Mouse (Mus musculus) kidney, embryonic 15.5 days (tissue): ENCODE data around the gene B3gntl1. TPM values are rescaled to one million over a fixed set of nuclear protein-coding genes. Genes with fewer than 3 reads are reported as not detected.

Source experiments
- ATAC-seq: fragments of 200-750 bp; cut with Nextera tagmentation; replicated peaks from 2 replicates; pipeline ENCODE4 v1.8.0; 2017; ENCODE audit warnings: moderate TSS enrichment; ENCODE audit not compliant: low FRiP score
- H3K27ac ChIP-seq: fragments of 300-500 bp; sonication (generic); 2 replicates; pipeline ENCODE4 v1.5.1; 2015; ENCODE audit warnings: mild to moderate bottlenecking, inconsistent platforms
- H3K27me3 ChIP-seq: fragments of 300-500 bp; sonication (generic); 2 replicates; pipeline ENCODE4 v1.6.1; 2015; ENCODE audit warnings: inconsistent platforms
- H3K36me3 ChIP-seq: fragments of 300-500 bp; sonication (generic); 2 replicates; pipeline ENCODE4 v1.6.1; 2015; ENCODE audit warnings: inconsistent platforms
- H3K4me1 ChIP-seq: fragments of 300-500 bp; sonication (generic); 2 replicates; pipeline ENCODE4 v1.6.1; 2015; ENCODE audit warnings: inconsistent platforms
- H3K4me2 ChIP-seq: fragments of 300-500 bp; sonication (generic); 2 replicates; pipeline ENCODE4 v1.6.1; 2015; ENCODE audit warnings: moderate library complexity, mild to moderate bottlenecking, inconsistent platforms
- H3K4me3 ChIP-seq: fragments of 300-500 bp; sonication (generic); replicated peaks from 2 replicates; pipeline ENCODE4 v1.5.1; 2015; ENCODE audit warnings: mild to moderate bottlenecking, inconsistent platforms
- H3K9ac ChIP-seq: fragments of 300-500 bp; sonication (generic); 2 replicates; pipeline ENCODE4 v1.6.1; 2015; ENCODE audit warnings: mild to moderate bottlenecking, inconsistent platforms
- H3K9me3 ChIP-seq: fragments of 300-500 bp; sonication (generic); replicated peaks from 2 replicates; pipeline ENCODE4 v1.6.1; 2016; ENCODE audit warnings: inconsistent platforms
- WGBS: fragments of 180-500 bp; shearing (Covaris S2); methylation state at CpG from one replicate; pipeline ENCODE4 v1.1.7; 2015; ENCODE audit warnings: mixed read lengths; 5-methylcytosine and 5-hydroxymethylcytosine counted together
- polyA plus RNA-seq: library from polyadenylated mRNA; unstranded; fragments of >200 nt; fragmentation: Nextera tagmentation; extraction: Ambion mirVana; gene quantifications from 2 replicates; pipeline ENCODE4 v1.2.1, GENCODE M21; 2015

The B3gntl1 gene
- polyA plus RNA-seq, 1 experiment from 2014 or later: 8.0 TPM

GRCm38 (mm10) chr11:121655166-121655806 lies 17.7 kb downstream of the B3gntl1 start:
- WGBS: 70% methylated on average over 6 of the region's 6 CpGs
- no peak for ATAC-seq

DNA sequence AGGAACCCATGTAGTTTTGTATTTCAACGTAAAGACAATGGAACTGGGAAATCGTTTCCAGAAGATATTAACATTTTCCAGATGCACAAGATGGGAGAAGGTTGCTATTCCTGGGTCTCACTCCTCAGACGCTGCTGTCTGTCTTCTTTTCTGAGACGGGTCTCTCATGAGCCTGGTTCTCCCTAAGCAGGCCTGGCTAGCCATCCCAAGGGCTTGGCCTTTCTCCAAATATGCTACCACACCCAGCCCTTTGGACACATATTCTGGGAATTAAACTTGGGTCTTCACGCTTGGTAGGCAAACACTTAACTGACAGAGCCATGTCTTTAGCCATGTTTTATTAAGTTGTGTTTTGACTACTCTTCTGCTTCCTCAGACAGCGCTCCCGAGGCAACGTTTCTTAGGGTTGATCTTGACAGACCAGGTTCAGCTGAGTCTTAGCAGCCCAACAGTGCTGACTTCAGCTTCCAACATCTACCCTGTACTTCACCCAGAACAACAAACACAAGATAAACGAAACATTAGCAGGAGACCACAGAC lies 18.5 kb downstream of the B3gntl1 start:
- H3K4me3 ChIP-seq: no peak overlapping the region
- no peaks in the 10 kb centered on the region for H3K9me3 ChIP-seq
- H3K9ac ChIP-seq: no peak overlapping the region
- H3K27me3 ChIP-seq: no peaks in the 10 kb centered on the region
- H3K4me2 ChIP-seq: no peak overlapping the region
- 81% methylated on average over 9 of the region's 9 CpGs for WGBS
- H3K27ac ChIP-seq: no peak overlapping the region
- H3K36me3 ChIP-seq: no peaks in the 10 kb centered on the region
- no peaks in the 10 kb centered on the region for H3K4me1 ChIP-seq
- ATAC-seq: no peak

More at GRCm38 (mm10) chr11:121655166-121655806, 17.7 kb downstream of the B3gntl1 start:
- H3K27me3 ChIP-seq: no peaks in the 10 kb centered on the region
- H3K27ac ChIP-seq: no peak overlapping the region
- no peak overlapping the region for H3K4me2 ChIP-seq
- no peak overlapping the region for H3K9ac ChIP-seq
- 0 out of 2 replicates have a peak, but pooled peaks cover 5% of the 10 kb centered on the region for H3K36me3 ChIP-seq
- no peaks in the 10 kb centered on the region for H3K9me3 ChIP-seq
- H3K4me1 ChIP-seq: no peaks in the 10 kb centered on the region
- no peak overlapping the region for H3K4me3 ChIP-seq

GRCm38 (mm10) chr11:121653631-121654030 lies 19.3 kb downstream of the B3gntl1 start:
- Histone ChIP-seq H3K9ac (no peak overlapping the region), H3K9me3 (no peaks in the 10 kb centered on the region), H3K4me3 (no peak overlapping the region), H3K27me3 (no peaks in the 10 kb centered on the region), H3K4me1 (no peaks in the 10 kb centered on the region), H3K36me3 (0 out of 2 replicates have a peak, but pooled peaks cover 4% of the 10 kb centered on the region), H3K27ac (no peak overlapping the region), H3K4me2 (no peak overlapping the region)
- ATAC-seq: no peak
- WGBS: 92% methylated on average over 4 of the region's 4 CpGs

GRCm38 (mm10) chr11:121652547-121653305 lies 20.2 kb downstream of the B3gntl1 start:
- WGBS: 57% methylated on average over 10 of the region's 10 CpGs
- Histone ChIP-seq H3K4me2 (no peak overlapping the region), H3K9ac (no peak overlapping the region), H3K4me3 (no peak overlapping the region), H3K36me3 (0 out of 2 replicates have a peak, but pooled peaks cover 6% of the 10 kb centered on the region), H3K27me3 (no peaks in the 10 kb centered on the region), H3K9me3 (no peaks in the 10 kb centered on the region), H3K27ac (no peak overlapping the region), H3K4me1 (no peaks in the 10 kb centered on the region)
- ATAC-seq: no peak

DNA sequence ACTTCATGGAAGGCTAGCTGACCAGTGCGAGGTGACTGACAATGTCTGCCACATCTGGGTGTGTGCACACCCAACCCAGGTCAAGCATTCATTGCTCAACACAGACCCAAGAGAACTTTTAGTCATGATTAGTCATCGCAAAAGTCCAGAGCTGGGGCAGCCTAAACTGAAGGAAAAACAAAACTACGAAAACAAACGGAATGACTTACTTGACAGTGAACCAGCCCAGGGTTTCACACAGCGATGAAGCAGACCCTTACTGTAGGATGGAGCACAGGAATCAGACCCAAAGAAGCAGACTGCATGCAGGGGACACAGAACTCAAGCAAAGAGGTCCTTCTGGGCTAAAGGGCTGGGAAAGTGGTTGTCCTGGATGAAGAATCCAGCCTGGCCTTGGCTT lies 21.0 kb downstream of the B3gntl1 start:
- no peaks in the 10 kb centered on the region for H3K4me1 ChIP-seq
- 87% methylated on average over 5 of the region's 5 CpGs for WGBS
- no peak overlapping the region for H3K27ac ChIP-seq
- H3K9me3 ChIP-seq: no peaks in the 10 kb centered on the region
- no peak overlapping the region for H3K9ac ChIP-seq
- no peak overlapping the region for H3K4me3 ChIP-seq
- no peaks in the 10 kb centered on the region for H3K27me3 ChIP-seq
- H3K4me2 ChIP-seq: no peak overlapping the region
- ATAC-seq: no peak
- H3K36me3 ChIP-seq: 0 out of 2 replicates have a peak, but pooled peaks cover 6% of the 10 kb centered on the region

GRCm38 (mm10) chr11:121651556-121651955 lies 21.4 kb downstream of the B3gntl1 start:
- 0 out of 2 replicates have a peak, but pooled peaks cover 6% of the 10 kb centered on the region for H3K36me3 ChIP-seq
- H3K4me3 ChIP-seq: no peak overlapping the region
- WGBS: 96% methylated on average over 9 of the region's 9 CpGs
- no peaks in the 10 kb centered on the region for H3K9me3 ChIP-seq
- H3K27me3 ChIP-seq: no peaks in the 10 kb centered on the region
- no peak for ATAC-seq
- H3K4me1 ChIP-seq: no peaks in the 10 kb centered on the region
- H3K27ac ChIP-seq: no peak overlapping the region
- no peak overlapping the region for H3K4me2 ChIP-seq
- H3K9ac ChIP-seq: no peak overlapping the region

GRCm38 (mm10) chr11:121650668-121651067 lies 22.3 kb downstream of the B3gntl1 start:
- no peaks in the 10 kb centered on the region for H3K27me3 ChIP-seq
- no peak overlapping the region for H3K27ac ChIP-seq
- H3K36me3 ChIP-seq: 0 out of 2 replicates have a peak, but pooled peaks cover 6% of the 10 kb centered on the region
- no peaks in the 10 kb centered on the region for H3K9me3 ChIP-seq
- H3K4me1 ChIP-seq: no peaks in the 10 kb centered on the region
- H3K9ac ChIP-seq: no peak overlapping the region
- H3K4me3 ChIP-seq: no peak overlapping the region
- 92% methylated on average over 11 of the region's 11 CpGs for WGBS
- ATAC-seq: no peak
- H3K4me2 ChIP-seq: no peak overlapping the region

DNA sequence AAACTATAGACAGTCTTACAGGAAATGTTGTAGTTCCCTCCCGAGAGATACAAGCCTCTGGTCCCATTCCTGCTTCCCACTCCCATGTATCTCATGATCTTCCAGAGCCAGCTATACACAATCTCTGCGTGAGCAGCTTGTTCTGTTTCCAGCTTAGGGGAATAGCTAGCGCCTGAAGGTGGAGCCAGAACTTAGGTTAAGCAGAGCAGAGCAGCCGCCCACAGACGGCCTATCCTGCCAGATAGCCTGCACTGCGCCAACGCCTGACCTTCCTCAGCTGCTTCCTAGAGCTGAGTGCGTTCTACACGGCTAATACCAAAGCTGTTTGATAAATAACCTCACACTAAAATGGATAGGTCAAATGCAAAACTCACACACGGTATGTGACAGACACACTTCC lies 23.1 kb downstream of the B3gntl1 start:
- 64% methylated on average over 10 of the region's 10 CpGs for WGBS

DNA sequence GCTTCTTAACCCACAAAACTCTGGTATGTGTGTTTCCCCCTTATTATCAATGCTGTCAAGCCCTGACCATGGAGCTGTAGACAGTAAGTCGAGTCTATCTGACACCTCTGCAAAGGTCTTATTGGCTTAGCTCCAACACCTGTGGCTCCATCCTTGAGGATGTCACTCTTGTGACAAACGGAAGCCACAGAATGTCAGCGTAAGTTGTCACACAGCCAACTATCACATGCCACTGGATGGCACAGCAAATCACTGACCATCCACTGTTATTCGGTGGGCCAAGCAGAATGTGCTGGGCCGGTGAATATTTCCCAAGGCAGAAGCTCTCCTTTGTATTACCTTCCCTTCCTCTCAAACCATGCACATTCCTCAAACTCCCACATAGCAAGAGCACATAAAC lies 24.8 kb downstream of the B3gntl1 start:
- Histone ChIP-seq H3K4me3 (no peak overlapping the region), H3K4me2 (no peak overlapping the region), H3K36me3 (peaks cover 11% of the 10 kb centered on the region; the same call in 1 of the 2 replicates), H3K27me3 (no peaks in the 10 kb centered on the region), H3K9me3 (no peaks in the 10 kb centered on the region), H3K9ac (no peak overlapping the region), H3K4me1 (no peaks in the 10 kb centered on the region), H3K27ac (no peak overlapping the region)
- WGBS: 92% methylated on average over 5 of the region's 5 CpGs
- no peak for ATAC-seq

More for the DNA sequence above, 23.1 kb downstream of the B3gntl1 start:
- no peak overlapping the region for H3K9ac ChIP-seq
- H3K27me3 ChIP-seq: no peaks in the 10 kb centered on the region
- H3K4me3 ChIP-seq: no peak overlapping the region
- no peak overlapping the region for H3K4me2 ChIP-seq
- 0 out of 2 replicates have a peak, but pooled peaks cover 6% of the 10 kb centered on the region for H3K36me3 ChIP-seq
- no peak overlapping the region for H3K27ac ChIP-seq
- no peaks in the 10 kb centered on the region for H3K9me3 ChIP-seq
- H3K4me1 ChIP-seq: no peaks in the 10 kb centered on the region
- ATAC-seq: no peak

GRCm38 (mm10) chr11:121647321-121647720 lies 25.6 kb downstream of the B3gntl1 start:
- no peaks in the 10 kb centered on the region for H3K9me3 ChIP-seq
- no peak overlapping the region for H3K27ac ChIP-seq
- H3K36me3 ChIP-seq: peaks cover 11% of the 10 kb centered on the region; the same call in 1 of the 2 replicates
- no peaks in the 10 kb centered on the region for H3K4me1 ChIP-seq
- no peaks in the 10 kb centered on the region for H3K27me3 ChIP-seq
- H3K4me3 ChIP-seq: no peak overlapping the region
- WGBS: 84% methylated on average over 9 of the region's 9 CpGs
- H3K9ac ChIP-seq: no peak overlapping the region
- H3K4me2 ChIP-seq: no peak overlapping the region
- no peak for ATAC-seq

DNA sequence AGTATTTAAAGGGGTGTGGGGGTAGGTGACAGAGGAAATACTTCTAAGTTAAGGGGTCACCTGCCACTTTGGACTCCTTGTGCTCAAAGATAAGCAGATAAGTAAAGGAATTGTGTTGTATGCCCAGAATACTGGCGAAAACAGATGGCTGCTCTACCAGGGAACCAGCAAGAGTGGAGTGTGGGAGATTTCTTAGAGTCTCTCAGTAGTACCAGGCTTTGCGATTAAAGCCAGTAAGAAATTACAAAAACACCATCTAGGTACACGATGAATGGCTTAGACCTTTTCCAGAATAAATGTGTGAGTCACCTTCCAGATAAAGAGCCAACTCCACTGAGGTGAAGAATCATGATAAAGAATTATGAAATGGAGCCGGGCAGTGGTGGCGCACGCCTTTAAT lies 27.6 kb downstream of the B3gntl1 start:
- ATAC-seq: no peak
- Histone ChIP-seq H3K4me1 (no peaks in the 10 kb centered on the region), H3K9ac (no peak overlapping the region)

DNA sequence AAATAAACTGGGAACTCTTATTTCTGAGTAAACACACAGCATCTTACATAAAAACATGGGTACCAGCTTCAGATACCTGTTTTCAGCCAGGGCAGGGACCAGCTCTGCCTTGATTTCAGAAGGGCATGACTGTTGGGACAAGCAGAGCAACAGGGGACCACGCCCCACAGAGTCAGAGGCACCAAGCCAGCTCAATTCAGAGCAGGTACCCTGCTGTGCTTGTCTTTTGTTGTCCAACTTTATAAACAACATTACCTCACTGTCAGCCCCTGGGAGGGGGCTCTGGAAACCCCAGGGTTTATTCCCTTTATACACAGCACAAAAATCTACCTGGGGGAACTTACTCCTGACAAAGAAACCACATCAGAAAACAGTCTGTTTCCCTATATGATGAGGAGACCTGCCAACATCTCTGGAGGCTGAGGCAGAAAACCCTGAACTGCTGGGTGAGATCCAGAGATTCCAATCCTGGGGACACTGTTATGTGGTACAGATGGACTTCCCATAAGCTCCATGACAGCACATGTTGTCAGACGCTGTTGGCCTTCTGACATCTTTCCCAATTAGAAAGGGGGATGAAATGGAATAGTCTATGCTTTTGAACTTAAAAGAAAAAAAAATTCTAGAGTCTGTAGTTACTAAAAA lies 31.3 kb downstream of the B3gntl1 start:
- Histone ChIP-seq H3K4me1 (no peaks in the 10 kb centered on the region), H3K27me3 (no peaks in the 10 kb centered on the region), H3K9ac (no peak overlapping the region), H3K9me3 (no peaks in the 10 kb centered on the region), H3K36me3 (peaks cover 34% of the 10 kb centered on the region), H3K4me2 (no peak overlapping the region), H3K27ac (no peak overlapping the region), H3K4me3 (no peak overlapping the region)
- ATAC-seq: no peak
- WGBS: 81% methylated on average over 2 of the region's 2 CpGs

More for the DNA sequence above, 27.6 kb downstream of the B3gntl1 start:
- H3K27me3 ChIP-seq: no peaks in the 10 kb centered on the region
- no peak overlapping the region for H3K4me3 ChIP-seq
- 93% methylated on average over 6 of the region's 6 CpGs for WGBS
- H3K4me2 ChIP-seq: no peak overlapping the region
- no peak overlapping the region for H3K27ac ChIP-seq
- H3K9me3 ChIP-seq: no peaks in the 10 kb centered on the region
- H3K36me3 ChIP-seq: peaks cover 12% of the 10 kb centered on the region
